Mouse (Mus musculus) frontal cortex, postnatal 10 days (tissue): ENCODE measurements at regions not wholly inside any gene's neighbourhood (a gene's known extent, or its start where the extent isn't known, plus 50 kb on each side); places are given as distances from the start of the nearest gene placed in this dataset.
"Not testable (repeated sequence)": the region's sequence is repeated elsewhere in the genome, so short reads cannot be mapped to it uniquely, and the experiment has no call there.

Experiments
- DNase-seq, 2 experiments: peaks; one replicate each; pipeline ENCODE4 v3.0.0; 2022; ENCODE audit warnings: low spot score in 2 of 2, mixed read lengths in 1 of 2

DNA sequence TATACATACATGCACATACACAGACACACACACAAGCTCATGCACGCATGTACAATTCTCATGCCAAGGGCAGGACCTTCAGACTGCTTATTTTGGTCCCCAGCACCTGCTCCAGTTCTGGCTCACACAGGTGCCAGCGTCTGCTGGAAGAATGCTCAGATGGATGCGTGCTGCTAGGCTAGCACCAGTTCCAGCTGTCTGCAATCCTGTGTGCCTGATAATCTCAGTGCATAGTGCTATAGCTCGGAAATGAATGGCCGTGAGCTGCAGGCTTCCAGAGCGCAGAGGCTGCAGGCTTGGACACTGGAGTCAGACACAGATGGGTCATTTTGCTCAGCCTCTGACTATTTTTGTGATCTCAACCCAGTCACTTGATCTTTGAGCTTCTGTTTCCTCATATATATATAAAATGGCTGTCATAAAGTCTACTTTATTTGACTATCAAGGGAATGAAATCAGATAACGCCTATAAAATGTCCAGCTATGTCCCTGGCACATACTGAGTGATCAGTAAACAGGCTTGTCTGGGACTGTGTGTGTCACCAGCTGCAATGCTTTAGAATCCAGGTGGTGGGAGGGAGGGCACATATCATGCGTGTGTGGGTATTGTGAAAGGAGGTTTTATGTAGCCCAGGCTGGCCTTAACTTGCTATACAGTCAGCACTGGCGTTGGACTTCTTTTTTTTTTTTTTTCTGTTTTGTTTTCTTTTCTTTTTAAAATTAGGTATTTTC, 91.7 kb upstream of the Eif4g2 start:
- DNase-seq = no peak

DNA sequence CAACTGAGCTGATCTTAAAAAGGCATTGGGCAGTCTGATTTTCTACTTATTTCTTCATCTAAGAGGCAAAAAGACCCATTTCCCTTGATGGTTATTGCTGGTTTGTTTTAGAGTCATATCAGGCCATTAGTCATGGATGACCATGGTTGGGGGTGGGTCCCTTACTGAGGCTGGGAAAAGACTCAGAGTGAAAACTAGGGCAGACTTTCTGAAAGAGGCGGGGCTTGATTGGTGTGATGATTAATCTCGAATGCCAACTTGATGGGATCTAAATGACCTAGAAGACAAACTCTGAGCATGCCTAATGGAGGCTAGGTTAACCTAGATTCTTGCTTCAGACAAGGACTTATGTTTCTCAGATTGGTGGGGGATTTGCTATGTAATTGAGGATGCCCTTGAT, 89.2 kb upstream of the Eif4g2 start:
- DNase-seq = no peak

DNA sequence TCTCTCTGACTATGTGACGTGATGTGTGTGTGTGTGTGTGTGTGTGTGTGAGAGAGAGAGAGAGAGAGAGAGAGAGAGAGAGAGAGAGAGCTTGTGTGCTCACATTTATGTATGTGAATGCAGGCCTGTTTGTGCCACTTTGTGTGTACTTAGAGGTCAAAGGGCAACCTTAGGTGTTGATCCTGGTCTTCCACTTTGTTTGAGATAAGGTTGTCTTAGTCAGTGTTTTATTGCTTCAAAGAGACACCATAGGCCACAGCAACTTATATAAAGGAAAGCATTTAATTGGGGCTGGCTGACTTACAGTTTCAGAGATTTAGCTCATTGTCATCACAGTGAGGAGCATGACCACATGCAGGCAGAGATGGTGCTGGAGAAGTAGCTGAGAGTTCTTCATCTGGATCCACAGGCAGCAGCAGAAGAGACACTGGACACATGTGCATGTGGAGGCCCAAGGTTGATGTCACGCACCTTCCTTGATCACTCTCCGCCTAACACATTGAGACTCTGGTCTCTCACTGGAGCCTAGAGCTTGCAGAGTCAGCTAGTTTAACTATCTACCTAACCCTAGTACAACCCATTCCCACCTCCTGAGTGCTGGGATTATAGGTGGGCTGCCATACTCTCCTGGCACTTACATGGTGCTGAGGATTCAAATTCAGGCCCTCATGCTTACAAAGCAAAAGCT, 85.9 kb upstream of the Eif4g2 start:
- not testable (repeated sequence) for DNase-seq

DNA sequence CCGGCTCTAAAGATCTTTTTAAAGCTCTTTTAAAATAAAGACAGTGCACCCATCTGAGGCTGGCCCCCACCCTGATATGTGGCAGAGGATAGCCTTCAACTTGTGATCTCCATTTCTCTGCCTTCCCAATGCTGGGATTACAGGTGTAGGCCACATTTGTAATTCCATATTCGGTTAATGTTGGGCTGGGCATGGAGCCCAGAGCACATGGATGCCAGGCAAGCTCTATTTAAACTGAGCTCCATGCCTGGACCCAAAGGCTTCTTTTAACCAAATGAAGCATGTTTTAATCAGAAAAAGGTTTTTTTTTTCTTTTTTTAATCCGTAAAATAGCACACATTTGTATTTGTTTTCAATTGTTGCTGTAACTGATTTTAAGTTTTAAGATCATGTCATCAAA, 82.2 kb upstream of the Eif4g2 start:
- no peak for DNase-seq

DNA sequence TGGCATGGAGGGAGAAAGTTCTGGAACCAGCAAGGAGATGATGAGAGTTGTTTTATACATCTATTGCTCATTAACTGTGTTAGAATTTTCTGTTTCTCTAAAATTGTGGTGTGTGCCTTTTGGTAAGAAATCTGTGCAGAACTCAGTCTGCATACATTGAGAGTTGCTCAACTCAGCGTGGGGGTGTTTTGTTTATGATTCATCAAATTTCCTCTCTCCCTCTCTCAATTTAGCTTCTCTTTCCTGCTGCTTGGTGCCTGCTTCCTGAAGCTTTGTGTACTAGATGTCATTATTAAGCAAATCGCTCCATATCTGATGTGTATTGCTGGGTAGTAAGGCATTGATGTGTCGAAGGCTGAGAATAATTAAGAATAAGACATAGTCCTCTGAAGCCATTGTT, 81.4 kb upstream of the Eif4g2 start:
- DNase-seq = no peak

DNA sequence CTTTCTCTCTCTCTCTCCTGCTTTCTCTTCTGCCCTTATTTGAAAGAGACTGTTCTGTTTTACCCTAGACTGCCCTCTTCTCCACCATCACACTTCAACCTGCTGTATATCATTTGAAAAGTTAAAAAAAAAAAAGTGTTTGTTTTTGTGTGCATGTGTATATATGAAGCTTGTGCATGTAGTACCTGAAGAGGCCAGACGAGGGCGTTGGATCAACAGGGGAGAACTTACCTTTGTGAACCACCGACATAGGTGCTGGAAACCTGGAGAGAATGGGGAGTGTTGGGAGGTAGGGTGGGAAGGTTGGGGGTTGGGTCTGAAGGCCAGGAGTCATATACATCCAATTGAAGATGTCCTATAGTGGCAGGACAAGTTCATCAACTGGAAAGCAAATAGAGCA, 81.0 kb upstream of the Eif4g2 start:
- no peak for DNase-seq

DNA sequence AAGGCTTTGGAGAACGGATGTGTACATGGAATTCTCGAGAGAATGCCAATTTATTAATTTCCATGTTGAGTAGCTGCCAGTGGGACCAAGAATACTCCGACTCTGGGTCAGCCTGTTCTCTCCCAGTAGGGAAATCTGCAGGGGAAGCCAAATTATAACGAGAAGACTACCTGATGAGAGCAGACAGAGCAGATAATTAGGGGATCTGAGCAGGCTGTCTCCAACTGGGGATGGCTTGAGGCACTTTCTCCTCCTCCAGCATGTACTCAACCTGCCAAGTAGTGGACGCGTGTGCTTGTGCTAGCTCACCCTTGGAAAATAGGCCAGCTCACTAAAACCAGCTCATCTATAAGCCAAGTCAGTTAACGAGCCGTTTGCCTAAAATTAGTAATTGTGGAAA, 80.5 kb upstream of the Eif4g2 start:
- DNase-seq = no peak

DNA sequence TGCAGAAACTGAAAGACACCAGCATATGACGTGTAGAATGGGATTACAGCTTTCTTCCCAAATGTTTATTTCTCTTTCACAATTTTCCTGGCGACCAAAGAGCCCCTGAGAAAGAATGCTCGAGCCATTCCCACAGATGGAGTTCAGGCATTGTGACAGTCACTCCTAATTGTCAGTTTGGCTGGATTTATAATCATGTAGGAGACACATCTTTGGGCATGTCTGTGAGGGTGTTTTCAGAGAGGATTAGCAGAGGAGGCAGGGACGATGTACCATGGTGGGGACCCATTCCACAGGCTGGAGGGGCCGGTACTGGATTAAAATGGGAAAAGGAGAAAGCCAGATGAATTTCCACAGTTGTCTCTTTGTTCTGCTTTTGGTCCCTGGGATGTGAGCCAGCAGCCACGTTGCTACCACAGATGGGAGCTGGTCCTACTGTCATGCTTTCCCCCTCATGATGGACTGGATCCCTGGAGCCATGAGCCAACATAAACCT, 76.0 kb upstream of the Eif4g2 start:
- DNase-seq = no peak

DNA sequence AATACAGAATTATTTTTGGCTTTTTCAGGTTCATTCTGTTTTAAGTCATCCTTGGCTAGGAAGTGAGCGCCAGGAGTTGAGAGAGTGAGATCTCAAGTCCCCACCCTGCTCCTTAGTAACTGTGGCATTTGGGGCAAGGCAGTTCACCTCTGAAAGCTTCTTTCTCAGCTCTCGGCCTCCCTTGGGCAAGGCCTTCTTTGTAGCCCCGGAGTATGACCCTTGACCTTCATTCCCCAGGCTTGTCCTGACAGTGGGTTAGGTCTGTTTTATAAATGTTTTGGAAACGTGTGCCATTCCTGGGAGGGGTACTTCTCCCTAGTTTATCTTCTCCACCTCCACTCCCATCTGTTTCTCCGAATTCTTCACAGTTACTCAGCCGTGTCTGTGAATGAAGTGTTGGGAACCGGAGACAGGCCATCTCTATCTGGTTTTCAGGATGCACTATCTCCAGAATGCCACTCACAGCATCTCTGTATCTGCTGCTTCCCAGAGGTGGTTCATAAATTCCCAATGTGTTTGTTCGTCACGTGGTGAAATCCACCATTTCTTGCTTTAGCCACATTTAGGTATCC, 75.0 kb upstream of the Eif4g2 start:
- DNase-seq = no peak

DNA sequence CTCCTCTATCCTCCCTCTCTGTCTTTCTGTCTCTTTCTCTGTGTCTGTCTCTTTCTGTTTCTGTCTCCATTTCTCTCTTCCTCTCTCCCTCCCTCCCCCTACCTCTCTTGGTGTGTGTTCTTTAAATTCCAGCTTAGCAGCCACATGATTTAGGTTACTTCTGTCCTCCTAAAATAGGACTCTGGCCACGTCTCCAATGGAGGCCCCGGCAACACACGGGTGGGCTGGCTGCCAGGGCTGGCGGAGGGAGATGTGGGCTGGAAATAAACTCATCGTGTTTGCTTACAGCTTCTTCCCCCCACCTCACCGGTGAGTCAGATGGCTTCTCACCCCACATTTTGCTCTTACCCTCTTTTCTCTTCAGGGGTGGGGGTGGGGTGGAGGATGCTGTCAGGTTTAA, 74.5 kb upstream of the Eif4g2 start:
- DNase-seq = peak; percentile 57 to 82

DNA sequence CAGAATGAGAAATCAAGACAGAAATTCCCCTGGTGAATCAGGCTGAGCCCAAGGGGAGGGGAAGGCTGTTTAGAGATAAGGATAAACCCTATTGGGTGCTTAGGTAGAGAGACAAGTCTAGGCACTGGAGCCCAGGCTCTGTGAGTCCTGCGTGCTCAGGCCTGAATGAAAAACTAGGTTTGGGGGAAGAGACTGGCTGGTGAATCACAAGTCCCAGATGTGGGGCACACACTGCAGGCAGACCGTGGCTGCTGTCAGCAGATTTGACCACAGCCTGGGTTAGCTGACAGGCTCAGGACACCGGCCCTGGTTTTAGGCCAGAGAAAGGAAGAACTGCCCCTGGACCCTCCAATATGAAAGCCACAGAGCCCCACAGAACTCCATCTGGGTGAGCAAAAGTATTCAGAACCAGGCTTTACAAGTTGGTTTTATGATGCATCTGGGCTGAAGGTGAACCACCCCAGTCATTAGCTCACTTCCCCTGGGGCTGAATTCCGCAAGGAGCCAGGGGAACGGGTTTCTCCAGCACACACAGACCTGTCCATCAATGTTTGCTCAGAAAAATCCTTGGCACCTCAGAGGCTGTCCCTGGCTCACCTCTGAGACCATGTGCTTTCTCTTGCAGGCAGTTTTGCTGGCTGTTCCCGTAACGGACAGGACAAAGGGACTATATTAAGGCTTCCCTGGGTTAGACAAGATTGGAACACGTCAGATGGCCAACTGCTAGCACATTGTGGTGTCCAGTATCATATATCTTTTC, 73.8 kb upstream of the Eif4g2 start:
- peak in 1 of 2 experiments; percentile 29 for DNase-seq

DNA sequence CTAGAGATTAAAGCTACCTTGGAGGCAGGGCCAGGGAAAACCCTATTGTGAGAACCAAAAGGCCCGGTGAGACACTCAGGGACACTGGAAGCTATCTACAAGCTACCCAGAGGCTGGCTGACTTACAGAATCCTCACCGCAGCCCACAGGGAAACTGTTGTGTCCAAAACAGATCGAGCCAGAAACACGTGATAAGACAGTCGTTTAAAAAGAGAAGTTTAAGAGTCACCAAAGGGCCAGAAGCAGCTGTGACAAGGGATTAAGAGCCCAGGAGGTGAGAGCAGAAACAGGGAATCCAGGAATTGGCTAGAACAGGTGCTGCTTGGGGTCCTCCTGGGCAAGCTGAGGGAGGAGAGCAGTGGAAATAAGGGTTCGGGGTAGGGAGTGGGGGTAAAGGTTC, 73.2 kb upstream of the Eif4g2 start:
- DNase-seq = no peak

DNA sequence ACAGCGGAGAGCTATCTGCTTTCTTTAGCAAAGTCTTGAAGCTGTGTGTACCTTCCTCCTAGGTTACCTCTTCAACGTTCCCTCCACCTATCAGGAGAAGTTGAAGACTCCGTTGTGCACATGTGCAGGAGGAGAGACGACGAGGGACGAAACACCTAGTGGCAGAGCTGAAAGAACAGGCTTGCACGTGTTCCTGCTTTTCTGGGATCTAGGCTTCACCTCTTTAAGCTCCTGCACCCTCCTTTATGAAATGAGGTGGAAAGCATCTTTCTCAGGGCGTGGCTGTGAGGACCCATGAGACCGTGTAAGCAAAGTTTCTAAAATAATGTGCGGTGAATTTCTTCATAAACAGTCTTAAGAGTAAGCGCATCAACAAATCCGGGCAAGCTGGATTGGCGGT, 71.4 kb upstream of the Eif4g2 start:
- DNase-seq = no peak

DNA sequence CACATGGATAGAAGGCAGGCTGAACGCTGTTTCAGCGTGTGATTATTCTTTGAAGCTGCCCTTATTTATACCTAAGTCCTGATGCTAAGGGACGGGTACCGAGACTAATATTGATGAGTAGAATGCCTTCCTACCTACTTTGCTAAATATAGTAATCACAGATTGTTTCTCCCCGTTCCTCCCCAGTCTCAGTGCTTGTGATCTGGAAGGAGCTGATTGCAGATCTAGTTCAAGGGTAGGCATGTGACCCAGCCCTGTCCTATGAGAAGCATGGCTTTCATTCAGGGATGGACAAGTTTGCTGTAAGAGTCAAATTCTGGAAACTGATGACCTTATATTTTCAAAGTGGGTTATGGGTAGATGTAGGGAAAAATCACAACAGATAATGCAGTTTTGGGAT, 67.7 kb upstream of the Eif4g2 start:
- no peak for DNase-seq

DNA sequence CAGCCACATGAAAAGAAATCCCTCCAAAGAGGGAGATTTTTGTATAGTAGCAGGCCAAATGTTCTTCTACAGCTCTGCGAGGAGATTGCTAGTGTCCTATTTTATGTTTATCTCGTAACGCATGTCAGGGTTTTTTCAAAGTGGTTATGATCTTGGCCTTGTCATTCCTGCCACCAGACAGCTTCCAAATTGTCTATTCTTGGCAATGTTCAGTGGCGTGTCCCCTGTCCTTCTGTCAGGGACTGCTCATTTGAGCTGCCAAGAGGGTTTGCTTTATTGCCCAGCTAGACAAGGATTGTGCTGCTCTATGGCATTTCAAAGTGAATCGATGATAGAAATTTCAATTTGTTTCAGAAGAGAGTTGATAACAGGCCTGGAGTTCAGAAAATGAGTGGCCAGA, 67.3 kb upstream of the Eif4g2 start:
- no peak for DNase-seq

DNA sequence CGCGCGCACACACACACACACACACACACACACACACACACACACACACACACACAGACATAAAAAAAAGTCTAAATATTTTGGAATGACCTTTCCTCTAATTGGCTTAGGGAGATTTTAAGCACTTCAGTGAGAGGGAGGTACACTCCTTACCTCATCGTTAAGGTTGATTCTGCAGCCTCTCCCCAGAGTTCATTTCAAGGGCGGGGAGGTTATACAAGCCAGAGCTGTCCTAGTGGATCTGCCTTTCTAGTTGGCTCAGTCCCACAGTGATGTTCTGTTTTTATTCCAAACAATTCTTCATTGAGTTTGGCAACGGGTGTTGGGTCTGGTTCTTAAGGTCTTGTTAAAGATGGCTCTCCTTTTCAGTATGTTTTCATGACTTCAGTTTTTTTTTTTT, 64.8 kb upstream of the Eif4g2 start:
- no peak for DNase-seq

DNA sequence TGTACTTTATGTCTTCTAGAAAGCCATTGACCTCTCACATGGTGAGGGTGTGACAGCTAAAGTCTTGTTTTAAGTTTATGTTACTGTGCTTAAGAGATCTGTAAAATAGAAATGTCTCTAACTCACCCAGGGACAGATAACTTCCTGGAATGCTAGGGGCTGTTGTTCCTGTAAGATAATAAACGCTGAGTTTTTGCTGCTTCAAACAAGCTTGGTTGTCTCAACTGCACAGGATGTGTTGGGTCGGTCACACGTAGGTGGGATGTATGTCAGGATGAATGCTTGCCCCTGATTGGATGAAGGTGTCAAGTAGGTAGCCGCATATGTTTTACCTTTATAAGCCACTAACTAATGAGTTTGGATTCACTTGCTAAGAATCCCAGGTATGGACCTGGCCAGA, 63.8 kb upstream of the Eif4g2 start:
- DNase-seq = no peak

DNA sequence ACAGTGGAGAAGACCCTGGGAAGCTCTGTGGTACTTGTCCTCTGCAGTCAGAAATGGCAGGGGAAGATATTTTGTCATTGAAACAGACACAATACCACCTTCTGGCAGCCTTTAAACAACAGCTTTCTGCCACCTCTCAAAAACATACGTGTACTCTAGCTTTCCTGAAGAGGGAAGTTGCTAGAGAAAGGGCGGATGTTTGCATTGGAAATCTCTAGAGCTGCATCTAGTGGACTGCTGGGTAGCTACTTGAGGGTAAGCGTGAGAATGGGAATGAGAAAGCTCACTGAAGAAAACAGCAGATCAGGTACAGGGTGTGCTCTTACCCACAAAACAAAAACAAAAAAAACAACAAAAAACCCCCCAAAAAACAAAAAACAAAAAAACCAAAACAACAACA, 61.4 kb upstream of the Eif4g2 start:
- DNase-seq = no peak

DNA sequence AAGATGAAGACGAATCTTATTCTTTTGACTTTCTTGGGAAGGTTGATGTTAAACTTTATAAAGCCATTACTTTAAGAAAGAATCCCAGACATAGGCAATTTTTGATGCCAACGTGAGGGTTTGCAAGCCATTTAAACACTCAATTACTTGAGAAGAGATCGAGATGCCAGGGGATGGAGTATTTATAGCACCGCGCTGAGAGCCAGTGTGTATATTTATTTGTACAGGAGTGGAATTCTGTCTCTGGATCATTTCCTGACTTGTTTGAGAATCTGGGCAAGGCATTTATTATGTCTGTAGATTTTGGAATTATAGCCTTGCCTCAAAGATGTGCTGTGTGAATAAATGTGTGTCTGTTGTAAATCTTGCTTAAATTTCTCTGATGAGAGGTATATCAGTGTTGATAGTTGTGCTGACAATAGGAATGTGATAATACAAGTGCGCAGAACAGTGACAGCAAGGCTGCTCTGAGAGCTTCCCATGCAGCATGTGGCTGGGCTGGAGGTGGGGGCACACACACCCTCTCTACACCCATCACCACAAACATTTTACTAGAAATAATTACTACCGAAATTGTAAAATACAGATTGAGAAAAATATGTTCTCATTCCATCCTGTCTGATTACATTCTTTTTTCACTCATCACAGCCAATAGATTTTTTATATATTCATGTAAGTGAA, 58.6 kb upstream of the Eif4g2 start:
- DNase-seq = no peak

DNA sequence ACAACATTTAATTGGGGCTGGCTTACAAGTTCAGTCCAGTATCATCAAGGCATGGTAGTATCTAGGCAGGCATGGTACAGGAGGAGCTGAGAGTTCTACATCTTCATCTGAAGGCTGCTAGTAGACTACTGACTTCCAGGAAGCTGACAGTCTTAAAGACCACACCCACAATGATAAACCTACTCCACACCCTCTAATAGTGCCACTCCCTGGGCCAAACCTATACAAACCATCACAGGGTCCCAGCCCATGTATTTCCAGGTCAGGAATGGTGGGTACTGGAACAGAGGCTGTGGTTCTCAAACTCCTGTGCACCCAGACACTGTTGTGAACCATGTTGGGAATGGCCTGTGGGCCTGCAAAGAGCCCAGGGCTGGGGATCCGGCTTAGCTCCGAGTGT, 55.2 kb upstream of the Eif4g2 start:
- DNase-seq = no peak

DNA sequence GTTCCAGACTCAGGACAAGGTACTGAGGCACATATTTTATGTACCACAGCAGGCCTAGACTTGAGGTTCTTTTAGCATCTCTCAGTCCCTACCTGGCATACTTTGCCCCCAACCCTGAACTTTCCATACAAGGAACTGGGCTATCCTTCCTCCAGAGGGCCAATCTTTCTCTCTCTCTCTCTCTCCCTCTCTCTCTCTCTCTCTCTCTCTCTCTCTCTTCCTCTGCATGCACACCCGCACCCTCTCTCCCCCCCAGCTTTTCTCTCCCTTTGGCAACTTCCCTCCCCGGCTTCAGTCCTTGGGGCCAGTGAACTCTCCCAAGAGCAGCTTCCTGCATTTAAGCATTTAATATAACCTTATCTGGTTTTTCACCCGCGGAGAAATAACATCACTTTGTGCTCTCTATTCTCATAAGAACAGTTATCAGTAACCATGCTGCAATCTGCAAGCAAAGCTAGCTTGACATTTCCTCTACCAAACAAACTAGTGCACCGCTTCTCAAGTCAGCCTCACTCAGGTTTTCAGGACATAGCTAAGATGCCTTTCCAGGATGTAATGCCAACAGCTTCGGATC, 53.3 kb upstream of the Eif4g2 start:
- DNase-seq = no peak

DNA sequence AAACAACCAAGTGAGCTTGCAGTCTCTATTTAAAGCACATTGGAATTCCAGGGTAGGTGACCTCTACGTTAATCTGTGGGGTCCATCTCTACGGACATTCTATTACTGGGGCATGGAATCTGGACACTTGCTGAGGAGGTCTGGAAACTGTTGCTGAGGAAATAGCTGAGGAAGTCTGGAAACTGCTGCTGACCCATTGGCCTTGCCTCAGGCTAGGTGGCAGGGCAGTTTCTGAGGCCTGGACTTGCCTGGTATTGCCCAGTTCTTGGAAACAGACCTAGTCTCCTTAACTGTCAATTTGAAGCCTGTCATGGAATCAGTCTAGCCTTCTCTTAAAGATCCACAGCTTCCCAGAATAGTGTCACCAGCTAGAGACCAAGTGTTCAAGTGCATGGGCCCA, 51.7 kb upstream of the Eif4g2 start:
- DNase-seq = no peak
